Mouse (Mus musculus) heart, embryonic 14.5 days (tissue): ENCODE results near the gene Cdh22. TPM values are rescaled to one million over a fixed set of nuclear protein-coding genes. Genes with fewer than 3 reads are reported as not detected.

Source experiments
- ATAC-seq: fragments of 200-750 bp; cut with Nextera tagmentation; 2 replicates; pipeline ENCODE4 v1.8.0; 2017; ENCODE audit warnings: low read depth, moderate TSS enrichment; ENCODE audit not compliant: insufficient number of reproducible peaks, insufficient read depth, low FRiP score
- H3K27ac ChIP-seq, 2 experiments: fragments of 200-500 bp in 1 of 2; fragments of 300-500 bp in 1 of 2; sonication (generic) in 1 of 2; replicated peaks in 1 of 2; 2 replicates each; pipeline ENCODE4 v1.5.1; 2012 to 2014; ENCODE audit warnings: low read depth in 2 of 2, low read length in 2 of 2, control low read depth in 1 of 2, mild to moderate bottlenecking in 1 of 2, mixed read lengths in 1 of 2; ENCODE audit not compliant: control insufficient read depth in 1 of 2, insufficient read depth in 1 of 2
- H3K27me3 ChIP-seq: fragments of 300-500 bp; sonication (generic); 2 replicates; pipeline ENCODE4 v1.6.1; 2014; ENCODE audit warnings: mild to moderate bottlenecking, low read length, control low read depth; ENCODE audit not compliant: control insufficient read depth, insufficient read depth
- H3K36me3 ChIP-seq: fragments of 300-500 bp; sonication (generic); 2 replicates; pipeline ENCODE4 v1.6.1; 2014; ENCODE audit warnings: mild to moderate bottlenecking, control low read depth, low read length, mixed read lengths; ENCODE audit not compliant: control insufficient read depth, insufficient read depth
- H3K4me1 ChIP-seq, 2 experiments: fragments of 200-500 bp in 1 of 2; fragments of 300-500 bp in 1 of 2; sonication (generic) in 1 of 2; 2 replicates each; pipeline ENCODE4 v1.6.1; 2012 to 2014; ENCODE audit warnings: low read length in 2 of 2, control low read depth in 1 of 2, mixed read lengths in 1 of 2; ENCODE audit not compliant: control insufficient read depth in 2 of 2, insufficient read depth in 2 of 2
- H3K4me2 ChIP-seq: fragments of 300-500 bp; sonication (generic); 2 replicates; pipeline ENCODE4 v1.6.1; 2014; ENCODE audit warnings: mild to moderate bottlenecking, low read length
- H3K4me3 ChIP-seq, 2 experiments: fragments of 200-500 bp in 1 of 2; fragments of 300-500 bp in 1 of 2; sonication (generic) in 1 of 2; 2 replicates each; pipeline ENCODE4 v1.5.1; 2012 to 2014; ENCODE audit warnings: low read length in 2 of 2, mild to moderate bottlenecking in 2 of 2, control low read depth in 1 of 2, low read depth in 1 of 2, moderate library complexity in 1 of 2; ENCODE audit not compliant: control insufficient read depth in 1 of 2, insufficient read depth in 1 of 2
- H3K9ac ChIP-seq: fragments of 300-500 bp; sonication (generic); 2 replicates; pipeline ENCODE4 v1.6.1; 2014; ENCODE audit warnings: mild to moderate bottlenecking, low read length
- H3K9me3 ChIP-seq: fragments of 300-500 bp; sonication (generic); 2 replicates; pipeline ENCODE4 v1.6.1; 2016; ENCODE audit warnings: low read length, control low read depth; ENCODE audit not compliant: control insufficient read depth
- WGBS: fragments of 180-500 bp; shearing (Covaris S2); extraction: QIAGEN DNeasy Blood & Tissue Kit; methylation state at CpG from one replicate; pipeline ENCODE4 v1.1.7; 2014; 5-methylcytosine and 5-hydroxymethylcytosine counted together
- polyA plus RNA-seq: library from polyadenylated mRNA; unstranded; fragments of >200 nt; fragmentation: Nextera tagmentation; extraction: Ambion mirVana; gene quantifications from 2 replicates; pipeline ENCODE4 v1.2.1, GENCODE M21; 2014

Gene Cdh22
- polyA plus RNA-seq, 1 experiment from 2014 or later: 0.11 TPM

DNA sequence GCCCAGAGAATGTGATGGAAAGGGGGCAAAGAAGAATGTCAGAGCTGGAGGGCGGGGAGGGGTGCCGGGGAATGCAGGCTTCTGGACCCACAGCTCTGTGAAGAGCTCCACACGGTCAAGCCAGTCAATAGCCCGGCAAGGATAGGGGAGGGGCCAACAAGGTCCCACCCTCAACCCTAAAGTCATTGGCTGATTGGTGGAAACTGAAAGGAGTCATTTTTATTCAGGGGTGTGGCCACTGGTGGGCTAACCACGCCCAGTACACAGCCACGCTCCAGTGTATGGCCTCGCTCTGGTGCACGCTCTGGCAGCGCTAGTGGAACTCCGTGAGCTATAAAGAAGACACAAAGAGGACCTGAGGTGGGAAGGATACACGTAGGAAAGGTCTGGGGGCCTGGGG lies 120.9 kb downstream of the Cdh22 start:
- Histone ChIP-seq H3K9ac (no peak overlapping the region), H3K9me3 (no peaks in the 10 kb centered on the region), H3K4me3 (no peak overlapping the region), H3K27me3 (peaks cover 97% of the 10 kb centered on the region), H3K4me2 (no peak overlapping the region), H3K36me3 (no peaks in the 10 kb centered on the region), H3K27ac (no peak overlapping the region), H3K4me1 (no peaks in the 10 kb centered on the region; a peak in 1 of 4 replicates)
- no peak for ATAC-seq
- 20% methylated on average over 11 of the region's 11 CpGs for WGBS

DNA sequence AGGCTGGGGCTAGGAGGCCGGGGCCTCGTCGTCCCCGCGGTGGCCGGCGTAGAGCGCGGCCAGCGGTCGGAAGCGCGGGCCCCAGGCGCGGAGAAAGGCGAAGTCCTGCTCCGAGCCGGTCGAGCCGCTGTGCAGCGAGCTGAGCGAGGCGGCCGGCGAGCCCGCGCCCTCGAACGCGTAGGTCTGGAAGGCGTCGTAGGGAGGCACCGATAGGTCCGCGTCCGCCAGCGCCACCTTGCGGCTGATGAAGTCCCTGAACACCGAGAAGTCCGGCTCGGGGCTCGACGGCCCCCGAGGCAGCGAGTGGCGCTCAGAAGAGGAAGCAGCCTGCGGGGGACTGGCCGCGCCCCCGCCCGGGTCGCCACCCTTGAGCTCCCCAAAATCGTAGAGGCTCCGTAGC lies 122.5 kb downstream of the Cdh22 start:
- peaks cover 96% of the 10 kb centered on the region for H3K27me3 ChIP-seq
- no peak for ATAC-seq
- H3K36me3 ChIP-seq: no peaks in the 10 kb centered on the region
- H3K4me3 ChIP-seq: no peak overlapping the region
- under 1% methylated on average over 54 of the region's 54 CpGs for WGBS
- no peaks in the 10 kb centered on the region for H3K9me3 ChIP-seq
- H3K4me1 ChIP-seq: no peaks in the 10 kb centered on the region; a peak in 1 of 4 replicates
- H3K27ac ChIP-seq: no peak overlapping the region
- H3K9ac ChIP-seq: no peak overlapping the region
- peak overlapping the region; percentile 23; the same call in 1 of the 2 replicates for H3K4me2 ChIP-seq

DNA sequence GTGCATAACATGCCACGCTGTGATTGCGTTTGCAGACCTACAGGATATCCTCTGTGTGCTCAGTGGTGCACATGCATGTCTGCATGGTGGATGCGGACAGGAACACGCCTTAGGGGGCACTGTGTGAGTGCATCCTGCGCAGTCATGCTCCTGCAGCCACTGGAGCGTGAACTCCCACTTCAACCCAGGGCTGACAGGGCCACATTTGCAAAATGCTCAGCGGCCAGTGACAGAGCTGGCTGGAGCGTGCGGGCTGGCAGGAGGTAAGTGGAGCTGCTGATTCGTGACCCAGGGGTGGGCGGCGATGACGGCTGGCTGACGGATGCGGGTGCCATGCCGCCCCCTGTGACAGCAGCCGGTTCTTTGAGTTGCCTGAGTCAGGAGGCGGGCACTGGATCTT lies 128.1 kb downstream of the Cdh22 start:
- Histone ChIP-seq H3K27ac (no peak overlapping the region), H3K4me2 (no peak overlapping the region), H3K9ac (no peak overlapping the region), H3K36me3 (no peaks in the 10 kb centered on the region), H3K27me3 (peaks cover 92% of the 10 kb centered on the region), H3K9me3 (no peaks in the 10 kb centered on the region), H3K4me3 (no peak overlapping the region), H3K4me1 (no peaks in the 10 kb centered on the region)
- ATAC-seq: no peak
- WGBS: 20% methylated on average over 18 of the region's 18 CpGs

DNA sequence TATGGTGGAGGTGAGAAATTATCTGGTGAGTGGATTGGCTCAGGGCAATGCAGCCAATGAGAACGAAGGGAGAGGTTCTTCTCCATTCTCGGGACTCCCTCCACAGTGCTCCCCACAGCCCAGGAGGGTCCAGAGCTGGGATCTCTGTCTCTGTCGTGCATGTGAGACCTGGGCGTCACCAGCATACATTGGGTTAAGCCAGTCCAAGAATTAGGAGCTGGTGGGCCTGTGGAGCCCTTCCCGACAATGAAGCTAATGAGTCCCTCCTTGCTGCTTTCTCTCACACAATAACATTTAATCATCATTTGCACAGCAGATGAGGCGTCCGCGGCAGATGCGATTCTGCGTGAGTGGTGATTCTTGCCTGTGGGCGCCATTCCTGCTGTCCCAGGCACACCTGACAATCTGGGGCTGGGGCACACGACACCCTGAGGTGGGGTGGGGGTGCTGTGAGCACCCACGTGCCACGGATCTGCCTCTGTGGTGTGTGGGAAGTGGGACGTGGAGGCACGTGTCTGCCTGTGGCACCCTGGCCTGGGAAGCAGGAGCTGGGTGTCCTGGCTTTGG lies 129.1 kb downstream of the Cdh22 start:
- Histone ChIP-seq H3K27me3 (peaks cover 88% of the 10 kb centered on the region), H3K36me3 (no peaks in the 10 kb centered on the region), H3K4me1 (peaks cover 4 to 6% of the 10 kb centered on the region in 2 experiments; a peak in 2 of 4 replicates), H3K9ac (no peak overlapping the region), H3K4me2 (no peak overlapping the region), H3K9me3 (no peaks in the 10 kb centered on the region), H3K4me3 (no peak overlapping the region), H3K27ac (no peak overlapping the region)
- no peak for ATAC-seq
- 67% methylated on average over 16 of the region's 16 CpGs for WGBS

DNA sequence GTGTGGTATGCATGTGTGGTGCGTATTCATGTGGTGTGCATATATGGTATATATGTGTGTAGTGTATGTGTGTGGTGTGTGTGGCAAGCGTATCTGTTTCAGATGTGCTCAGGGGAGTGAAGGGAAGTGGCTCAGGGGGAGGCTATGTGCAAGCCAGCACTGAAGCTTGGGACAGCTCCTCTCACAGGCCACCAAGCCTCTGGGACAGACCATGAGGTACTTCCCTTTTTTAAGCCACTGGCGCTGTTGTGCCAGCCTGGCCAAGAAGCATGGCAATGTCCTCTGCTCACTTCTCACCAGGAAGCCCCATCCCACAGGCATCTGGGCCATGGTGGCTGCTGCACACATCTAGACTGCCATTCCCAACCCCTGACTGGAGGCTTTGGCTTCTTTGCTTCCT lies 131.7 kb downstream of the Cdh22 start:
- H3K9me3 ChIP-seq: no peaks in the 10 kb centered on the region
- no peak overlapping the region for H3K27ac ChIP-seq
- 64% methylated on average over 3 of the region's 3 CpGs for WGBS
- peaks cover 87% of the 10 kb centered on the region for H3K27me3 ChIP-seq
- peaks cover 6 to 7% of the 10 kb centered on the region in 2 experiments; a peak in 2 of 4 replicates for H3K4me1 ChIP-seq
- H3K4me3 ChIP-seq: no peak overlapping the region
- no peak for ATAC-seq
- no peak overlapping the region for H3K4me2 ChIP-seq
- no peaks in the 10 kb centered on the region for H3K36me3 ChIP-seq
- H3K9ac ChIP-seq: no peak overlapping the region

DNA sequence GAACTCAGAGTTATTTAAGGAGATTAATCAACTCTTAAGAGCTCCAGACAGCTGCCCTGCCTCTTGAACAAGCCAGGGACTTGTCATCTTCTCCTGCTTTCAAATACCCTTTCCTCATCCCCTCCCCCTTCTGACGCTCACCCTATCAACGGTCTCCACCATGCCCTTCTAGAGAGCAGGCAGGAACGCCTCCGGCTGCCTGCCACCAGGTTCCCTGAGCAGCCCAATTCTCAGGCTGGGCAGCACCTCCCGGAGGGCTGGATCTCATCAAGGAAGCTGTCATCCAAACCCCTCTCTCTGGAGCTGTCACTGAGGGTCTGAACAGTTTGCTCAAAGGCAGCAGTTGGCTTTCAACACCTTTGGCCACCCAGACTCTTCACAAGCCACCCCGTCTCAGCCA lies 133.9 kb downstream of the Cdh22 start:
- peaks cover 6 to 7% of the 10 kb centered on the region in 2 experiments; a peak in 2 of 4 replicates for H3K4me1 ChIP-seq
- no peaks in the 10 kb centered on the region for H3K9me3 ChIP-seq
- no peaks in the 10 kb centered on the region for H3K36me3 ChIP-seq
- H3K27me3 ChIP-seq: peaks cover 90% of the 10 kb centered on the region
- H3K4me2 ChIP-seq: no peak overlapping the region
- no peak overlapping the region for H3K4me3 ChIP-seq
- ATAC-seq: 0 out of 2 replicates have a peak, but pooled peaks have one; percentile 5
- H3K9ac ChIP-seq: no peak overlapping the region
- WGBS: under 1% methylated on average over 6 of the region's 6 CpGs
- no peak overlapping the region for H3K27ac ChIP-seq

DNA sequence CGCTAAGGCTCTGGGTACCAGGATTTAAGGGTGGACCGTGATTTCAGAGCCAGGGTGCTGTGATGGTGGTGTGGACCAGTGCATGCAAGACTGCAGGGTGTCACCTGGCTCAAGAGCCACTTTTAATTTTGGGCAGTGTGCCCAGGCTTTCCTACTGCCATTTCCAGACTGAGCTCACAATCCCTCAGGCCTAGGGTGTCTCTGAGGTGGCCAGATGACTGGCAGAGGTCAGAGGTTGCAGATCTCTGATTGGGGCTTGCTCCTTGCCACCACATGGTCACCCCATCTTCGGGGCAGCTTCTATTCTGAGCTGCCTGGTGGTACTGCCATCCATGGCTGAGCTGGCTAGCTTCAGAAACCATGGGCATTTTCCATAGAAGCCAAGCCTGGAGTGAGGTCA lies 135.8 kb downstream of the Cdh22 start:
- ATAC-seq: no peak
- H3K27me3 ChIP-seq: peaks cover 87% of the 10 kb centered on the region
- H3K27ac ChIP-seq: no peak overlapping the region
- H3K4me2 ChIP-seq: no peak overlapping the region
- no peak overlapping the region for H3K4me3 ChIP-seq
- no peaks in the 10 kb centered on the region for H3K36me3 ChIP-seq
- peaks cover 6 to 7% of the 10 kb centered on the region in 2 experiments; a peak in 2 of 4 replicates for H3K4me1 ChIP-seq
- no peak overlapping the region for H3K9ac ChIP-seq
- WGBS: 78% methylated on average over 3 of the region's 3 CpGs
- no peaks in the 10 kb centered on the region for H3K9me3 ChIP-seq

DNA sequence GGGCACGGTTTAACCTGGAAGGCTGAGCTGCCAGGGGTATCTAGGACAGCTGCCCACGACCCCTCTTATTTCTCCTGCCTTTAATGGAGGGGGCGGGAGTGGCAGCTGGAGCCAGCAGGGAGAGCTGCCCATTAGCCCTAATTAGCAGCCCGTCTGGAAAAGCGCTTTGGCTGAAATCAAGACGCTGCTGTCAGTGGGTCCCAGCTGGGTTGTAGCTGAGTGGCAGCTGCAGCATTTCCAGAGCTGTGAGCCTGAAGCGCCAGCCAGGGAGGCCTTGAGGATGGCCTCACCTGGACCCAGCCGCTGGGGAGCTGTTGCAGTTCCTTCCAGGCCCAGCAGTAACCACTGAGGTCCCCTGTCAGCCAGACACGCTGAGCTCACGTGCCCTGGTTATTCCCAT lies 138.3 kb downstream of the Cdh22 start:
- H3K27me3 ChIP-seq: peaks cover 77% of the 10 kb centered on the region
- H3K4me3 ChIP-seq: no peak overlapping the region
- no peaks in the 10 kb centered on the region for H3K9me3 ChIP-seq
- no peaks in the 10 kb centered on the region for H3K36me3 ChIP-seq
- H3K27ac ChIP-seq: no peak overlapping the region
- peaks cover 6 to 7% of the 10 kb centered on the region in 2 experiments; a peak in 2 of 4 replicates for H3K4me1 ChIP-seq
- WGBS: 18% methylated on average over 10 of the region's 10 CpGs
- no peak for ATAC-seq
- no peak overlapping the region for H3K9ac ChIP-seq
- no peak overlapping the region for H3K4me2 ChIP-seq
